Mouse (Mus musculus): ENCODE data around the gene St6galnac5.

St6galnac5 gene

DNA sequence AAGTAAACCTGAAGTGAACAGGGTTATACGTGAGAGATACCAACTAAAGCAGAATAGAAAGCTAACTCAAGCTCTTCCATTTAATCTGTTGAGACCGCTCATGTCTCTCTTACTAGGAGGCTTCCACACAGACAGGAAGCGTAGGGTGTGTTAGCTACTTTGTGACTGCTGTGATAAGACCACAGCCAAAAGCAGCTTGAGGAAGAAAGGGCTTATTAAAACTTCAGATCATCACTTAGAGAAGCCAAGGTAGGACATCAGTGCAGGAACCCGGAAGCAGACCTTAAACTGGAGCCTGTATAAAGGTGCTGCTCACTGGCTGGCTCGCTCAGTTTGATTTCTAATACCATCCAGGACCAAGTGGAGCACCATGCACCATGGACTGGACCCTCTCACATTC is 31.7 kb downstream of the St6galnac5 start:
- no peak for DNase-seq (ENCODE audit: low spot score)

DNA sequence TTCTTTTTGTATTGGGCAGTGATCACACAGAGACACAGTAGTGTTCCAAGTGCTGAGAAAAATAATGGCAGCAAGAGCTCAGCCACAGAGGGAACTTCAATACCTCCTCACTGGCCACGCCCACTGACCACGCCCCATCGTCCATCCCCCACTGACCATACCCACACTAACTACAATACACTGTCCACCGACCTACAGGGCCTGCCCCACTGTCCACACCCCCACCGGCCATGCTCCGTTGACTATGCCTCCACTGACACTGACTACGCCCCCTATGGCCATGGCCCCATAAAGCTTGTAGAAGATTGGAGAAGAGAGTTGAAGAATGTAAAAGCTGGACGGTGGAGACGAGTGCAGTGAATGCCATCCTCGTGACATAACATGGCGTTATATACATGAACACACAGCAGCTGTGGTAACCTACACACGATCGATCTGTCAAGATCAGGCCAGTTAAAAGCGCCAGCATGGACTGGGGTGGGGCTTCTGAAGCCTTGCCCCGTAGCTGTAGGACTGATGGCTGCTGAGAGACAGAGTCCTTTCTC is 32.7 kb downstream of the St6galnac5 start:
- no peak for DNase-seq (ENCODE audit: low spot score)

DNA sequence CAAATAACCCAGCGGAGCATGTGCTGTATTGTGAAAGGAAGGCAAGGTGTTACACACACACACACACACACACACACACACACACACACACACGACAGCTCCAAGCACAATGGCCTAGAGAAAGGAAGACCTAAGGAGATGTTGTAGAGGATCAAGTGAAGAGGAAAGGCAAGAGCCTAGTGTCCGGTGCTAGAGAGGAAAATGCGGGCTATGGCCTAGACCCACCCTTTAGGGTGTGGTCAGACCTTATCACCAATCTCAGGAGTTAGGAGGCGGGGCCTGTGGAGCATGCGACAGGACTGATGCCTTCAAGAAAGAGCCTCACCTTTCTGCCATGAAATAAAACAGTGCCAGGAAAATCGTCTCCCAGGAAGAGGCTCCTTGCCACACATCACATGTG is 33.5 kb downstream of the St6galnac5 start:
- no peak for DNase-seq (ENCODE audit: low spot score)

DNA sequence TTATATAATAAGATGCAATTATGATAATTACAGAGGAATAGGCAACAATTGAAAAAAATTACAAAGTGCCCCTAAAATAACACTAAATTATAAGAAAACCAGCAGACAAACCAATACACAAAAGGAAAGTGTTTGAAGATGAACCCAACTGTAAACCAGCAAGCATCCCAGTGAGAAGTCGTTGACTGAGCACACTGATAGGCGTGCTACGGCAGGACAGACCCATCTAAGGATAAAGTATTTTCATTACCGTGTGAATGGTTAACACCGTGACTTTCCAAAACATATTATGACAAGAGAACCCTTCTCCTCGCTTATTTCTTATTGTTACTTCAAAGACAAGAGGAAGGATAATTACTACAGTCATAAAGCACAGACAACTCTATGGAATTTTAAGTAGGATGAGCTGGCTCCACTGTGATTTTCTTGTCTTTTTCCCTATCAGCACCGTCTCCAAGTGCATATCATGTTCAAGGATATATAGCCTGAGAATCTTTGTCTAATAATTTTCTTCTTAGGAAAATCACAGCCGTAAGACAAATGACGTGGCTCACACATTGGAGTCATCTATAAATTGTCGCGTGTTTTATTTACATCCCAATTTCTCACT is 34.9 kb downstream of the St6galnac5 start:
- DNase-seq (ENCODE audit: low spot score): no peak

DNA sequence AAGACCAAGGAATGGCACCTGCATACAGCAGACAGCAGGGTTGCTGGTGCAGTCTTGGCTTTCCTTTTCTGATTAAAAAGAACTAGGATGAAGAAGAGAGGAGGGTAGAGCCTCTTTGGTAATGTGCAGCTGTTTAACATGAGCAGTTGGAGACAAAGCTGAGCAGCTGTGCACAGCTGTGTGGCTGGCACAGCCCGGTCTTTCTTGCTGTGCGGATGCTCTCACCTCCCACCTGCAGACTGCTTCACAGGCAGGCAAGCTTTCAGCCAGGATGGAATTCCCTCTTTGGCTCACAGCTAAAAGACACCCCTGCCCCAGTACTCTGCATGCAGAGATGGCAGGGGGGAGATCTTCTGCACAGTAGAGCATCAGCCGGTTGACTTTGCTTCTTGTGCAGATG is 37.3 kb downstream of the St6galnac5 start:
- DNase-seq (ENCODE audit: low spot score): no peak

DNA sequence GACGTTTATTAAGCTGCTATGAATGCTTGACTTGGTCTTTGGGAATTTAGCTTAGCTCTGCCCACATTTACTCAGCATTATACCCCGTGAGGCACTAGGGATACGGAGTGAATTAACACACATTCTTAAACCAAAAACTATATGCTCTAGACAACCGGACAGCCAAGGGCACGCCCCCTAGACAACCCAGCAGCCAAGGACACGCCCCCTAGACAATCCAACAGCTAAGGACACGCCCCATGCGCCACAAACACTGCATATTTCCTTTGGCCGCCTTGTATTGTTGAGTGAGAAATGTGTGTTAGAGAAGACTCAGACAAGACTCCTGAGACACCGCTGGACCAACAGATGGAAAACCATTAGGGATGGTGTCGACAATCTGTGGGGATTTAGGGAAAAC is 39.1 kb downstream of the St6galnac5 start:
- no peak for DNase-seq (ENCODE audit: low spot score)

DNA sequence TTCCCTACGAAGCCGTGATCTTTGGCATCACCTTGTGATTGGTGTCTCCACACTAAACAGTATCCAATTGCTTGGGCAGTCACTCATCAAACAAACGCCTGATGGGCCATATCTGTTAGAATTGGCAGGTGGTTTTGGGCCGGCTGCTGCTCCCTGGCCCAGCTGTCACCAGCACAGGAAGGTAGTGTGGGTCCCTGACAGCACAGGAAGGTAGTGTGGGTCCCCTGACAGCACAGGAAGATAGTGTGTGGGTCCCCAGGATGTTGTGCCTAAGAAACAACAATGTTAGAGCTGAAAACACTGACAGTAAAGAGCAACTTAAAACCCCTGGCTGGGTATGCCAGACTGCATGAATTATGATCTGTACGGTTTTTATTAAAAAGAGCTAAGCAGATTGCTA is 40.4 kb downstream of the St6galnac5 start:
- no peak for DNase-seq (ENCODE audit: low spot score)

DNA sequence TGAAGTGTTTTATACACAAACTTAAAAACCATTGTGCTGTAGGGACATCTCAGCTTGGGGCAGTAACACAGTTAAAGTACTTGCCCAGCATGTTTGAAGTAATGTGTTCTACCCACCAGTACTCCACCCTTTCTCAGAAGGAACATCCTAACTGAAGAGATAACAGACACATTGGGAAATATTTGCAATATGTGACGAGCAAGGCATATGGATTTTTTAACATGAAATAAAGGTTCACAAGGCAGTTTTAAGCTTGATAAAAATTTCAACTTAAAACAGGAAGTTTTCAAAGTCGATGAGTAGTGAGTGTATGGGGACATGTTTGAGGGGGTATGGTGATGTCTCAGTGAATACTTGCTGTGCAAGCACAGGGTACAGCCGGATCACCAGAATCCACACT is 45.7 kb downstream of the St6galnac5 start:
- DNase-seq (ENCODE audit: low spot score): no peak

DNA sequence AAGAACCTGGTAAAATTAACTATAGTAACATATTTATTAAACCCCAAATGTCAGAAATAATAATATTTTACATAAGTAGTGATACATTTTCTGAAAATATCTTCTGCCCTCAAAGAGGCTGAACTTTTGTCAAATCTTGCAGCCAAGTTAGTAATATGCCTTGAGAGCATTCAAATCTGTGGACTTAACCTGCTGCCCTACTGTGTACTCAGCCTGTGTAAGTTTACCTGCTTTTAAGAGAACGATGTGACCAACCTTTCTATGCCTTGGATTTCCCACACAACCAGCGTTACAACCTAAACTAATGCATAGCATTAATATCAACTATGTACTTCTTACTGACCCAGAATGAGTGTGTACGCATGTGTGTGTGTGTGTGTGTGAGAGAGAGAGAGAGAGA is 48.3 kb downstream of the St6galnac5 start:
- DNase-seq (ENCODE audit: low spot score): no peak

DNA sequence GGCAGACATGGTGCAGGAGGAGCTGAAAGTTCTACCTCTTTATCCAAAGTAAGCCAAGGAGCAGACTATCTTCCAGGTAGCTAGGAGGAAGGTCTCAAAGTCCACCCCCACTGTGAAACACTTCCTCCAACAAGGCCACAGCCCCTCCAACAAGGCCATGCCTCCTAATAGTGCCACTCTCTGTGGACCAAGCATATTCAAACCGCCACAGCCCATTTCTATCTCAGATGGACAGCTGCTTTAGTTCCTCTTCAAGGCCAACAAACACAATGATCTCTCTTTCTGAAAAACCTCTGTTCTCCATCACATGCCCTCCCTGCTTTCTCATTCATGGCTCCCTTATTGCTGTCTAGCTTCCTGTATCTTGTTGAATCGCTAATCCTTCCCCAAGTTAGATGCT is 49.5 kb downstream of the St6galnac5 start:
- DNase-seq (ENCODE audit: low spot score): no peak

DNA sequence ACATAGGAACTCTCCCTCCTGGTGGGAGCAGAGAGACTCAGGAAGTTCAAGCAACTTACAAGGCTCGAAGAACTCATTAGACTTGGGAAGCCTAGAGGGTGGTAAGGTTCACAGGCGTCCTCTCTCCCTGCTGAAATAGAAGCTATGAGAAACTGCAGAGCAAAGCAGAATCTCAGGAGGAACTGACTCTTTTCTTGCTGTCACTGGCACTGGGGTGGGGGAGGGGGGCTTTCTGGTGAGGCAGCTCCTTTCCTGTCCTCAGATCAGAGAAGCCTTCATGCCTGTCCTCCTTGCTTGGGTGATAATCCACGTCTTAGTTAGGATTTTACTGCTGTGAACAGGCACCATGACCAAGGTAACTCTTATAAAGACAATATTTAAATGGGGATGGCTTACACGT is 50.0 kb downstream of the St6galnac5 start:
- DNase-seq (ENCODE audit: low spot score): no peak

DNA sequence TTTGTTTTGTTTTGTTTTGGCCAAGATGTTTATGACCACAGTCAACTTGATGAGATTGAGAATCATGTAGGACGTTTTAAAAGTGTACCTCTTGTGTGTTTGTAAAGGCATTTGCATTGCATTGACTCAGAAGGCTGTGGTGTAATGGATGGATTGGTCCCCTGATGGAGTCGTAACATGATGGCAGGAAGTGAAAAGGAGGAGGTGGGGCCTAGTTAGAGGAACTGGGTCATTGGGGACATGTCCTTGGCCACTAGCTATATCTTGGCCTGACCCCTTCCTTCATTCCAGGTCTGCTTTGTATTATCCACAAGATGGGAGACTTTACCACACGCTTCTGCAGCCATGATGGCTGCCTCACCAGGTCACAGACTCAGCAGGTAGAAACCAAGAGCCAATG is 50.7 kb downstream of the St6galnac5 start:
- DNase-seq (ENCODE audit: low spot score): no peak

DNA sequence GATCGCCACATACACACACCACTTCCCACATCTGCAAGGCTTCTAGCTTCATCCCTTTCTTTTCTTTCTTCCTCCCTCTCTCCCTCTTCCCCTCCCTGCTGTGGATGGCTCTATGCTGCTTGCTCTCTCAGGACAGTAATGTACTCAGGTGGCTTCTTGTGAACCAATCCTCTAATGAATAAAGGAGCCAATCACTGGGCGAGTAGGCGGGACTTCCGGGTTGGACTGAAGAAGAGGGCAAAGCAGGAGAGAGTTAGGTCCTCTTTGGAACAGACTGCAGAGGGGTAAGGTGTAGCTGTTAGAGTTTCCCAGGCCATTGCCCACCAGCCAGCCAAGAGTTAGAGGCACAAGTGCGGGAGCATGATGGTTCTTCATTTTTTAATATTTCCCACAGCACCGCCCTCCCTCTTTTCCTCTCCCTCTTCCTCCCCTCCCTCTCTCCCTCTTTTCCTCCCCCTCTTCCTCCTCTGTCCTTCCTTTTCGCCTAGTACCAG is 52.2 kb downstream of the St6galnac5 start:
- peak; percentile 20 for DNase-seq (ENCODE audit: low spot score)

DNA sequence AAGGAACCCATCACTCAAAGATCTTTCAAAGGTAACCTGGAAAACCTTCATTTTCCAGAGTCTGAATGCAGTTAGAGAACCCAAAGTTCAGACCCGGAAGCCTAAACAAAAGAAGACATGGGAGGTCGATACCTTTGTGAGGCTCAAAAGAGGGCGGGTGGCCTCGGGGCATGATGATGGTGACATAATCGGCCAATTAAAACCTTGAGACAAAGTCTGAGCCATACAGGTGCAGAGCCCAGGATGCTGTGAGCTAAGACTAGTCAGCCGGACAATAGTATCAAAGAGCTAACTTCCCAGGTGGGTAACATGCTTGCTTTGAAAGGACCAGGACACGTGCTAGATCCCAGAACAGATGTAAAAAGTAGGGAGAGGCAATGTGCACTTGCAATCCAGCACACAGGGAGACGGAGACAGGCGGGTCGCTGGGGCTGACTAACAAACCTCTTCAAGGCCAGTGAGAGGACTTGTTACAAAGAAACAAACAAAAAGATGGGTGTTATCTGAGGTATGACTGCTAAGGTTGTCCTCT is 52.7 kb downstream of the St6galnac5 start:
- no peak for DNase-seq (ENCODE audit: low spot score)

DNA sequence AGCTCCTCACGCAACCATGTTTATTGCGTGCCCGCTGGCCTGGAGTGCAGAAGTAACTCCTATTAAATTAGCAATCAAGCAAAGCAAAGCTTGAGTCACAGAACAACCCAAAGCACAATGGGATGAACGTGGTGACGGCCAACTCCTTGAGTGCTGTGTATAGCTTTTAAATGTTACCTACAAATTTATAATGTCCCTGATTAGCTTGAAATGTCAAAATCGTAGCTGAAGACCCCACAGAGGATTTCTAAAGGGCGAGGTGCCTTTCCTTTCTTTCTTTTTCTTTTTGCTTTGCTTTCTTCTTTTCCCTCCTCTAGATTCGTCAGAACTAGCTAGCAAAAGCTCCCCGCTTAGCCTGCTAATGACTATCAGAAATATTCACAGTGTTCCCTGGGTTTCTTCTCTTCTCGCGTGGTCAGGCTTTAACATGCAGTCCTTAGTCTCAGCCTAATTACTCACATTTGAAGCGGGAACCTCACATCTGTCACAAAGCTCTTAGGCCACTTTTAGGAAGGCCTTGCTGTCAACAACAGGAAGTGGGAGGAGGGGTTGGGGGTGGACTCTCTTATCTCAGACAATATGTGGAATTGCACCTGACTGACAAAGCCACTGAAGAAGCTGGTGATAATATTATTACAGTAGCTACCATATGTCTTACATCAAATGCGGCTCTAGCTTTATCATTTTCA is 53.6 kb downstream of the St6galnac5 start:
- peak; percentile 15 for DNase-seq (ENCODE audit: low spot score)

DNA sequence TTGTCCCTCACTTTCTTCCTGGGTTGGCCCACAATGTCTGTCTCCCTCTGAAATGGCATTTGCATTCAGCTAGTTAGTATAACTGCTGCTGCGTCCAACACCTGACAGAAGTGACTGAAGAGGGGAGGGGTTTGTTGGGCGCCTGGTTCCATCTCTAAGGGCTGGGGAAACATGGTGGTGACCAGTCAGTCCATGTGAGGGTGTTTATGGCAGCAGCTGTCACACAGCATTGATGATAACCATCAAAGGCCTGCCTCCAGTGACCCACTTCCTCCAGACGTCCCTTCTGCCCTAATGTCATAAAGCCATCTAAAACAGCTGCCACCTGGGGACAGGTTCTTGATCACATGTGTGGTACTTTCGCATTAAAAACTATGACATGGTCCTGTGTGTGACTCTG is 55.9 kb downstream of the St6galnac5 start:
- no peak for DNase-seq (ENCODE audit: low spot score)

DNA sequence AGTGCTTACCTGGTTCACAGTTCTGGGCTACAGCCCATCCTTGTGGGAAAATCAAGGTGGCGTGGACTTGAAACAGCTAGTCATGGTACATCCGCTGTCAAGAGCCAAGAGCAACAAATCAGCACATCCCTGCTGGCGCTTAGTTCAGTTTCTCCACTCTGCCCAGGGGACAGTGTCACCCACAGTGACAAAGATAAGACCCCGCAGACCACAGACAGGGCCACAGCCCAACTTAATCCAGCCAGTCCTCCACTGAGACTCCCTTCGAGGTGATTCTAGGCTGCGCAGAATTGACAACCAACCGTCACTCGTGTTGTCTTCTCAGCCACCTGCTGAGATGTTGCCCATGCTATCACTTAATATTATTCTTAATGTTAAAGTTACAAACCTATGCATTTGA is 56.7 kb downstream of the St6galnac5 start:
- no peak for DNase-seq (ENCODE audit: low spot score)

DNA sequence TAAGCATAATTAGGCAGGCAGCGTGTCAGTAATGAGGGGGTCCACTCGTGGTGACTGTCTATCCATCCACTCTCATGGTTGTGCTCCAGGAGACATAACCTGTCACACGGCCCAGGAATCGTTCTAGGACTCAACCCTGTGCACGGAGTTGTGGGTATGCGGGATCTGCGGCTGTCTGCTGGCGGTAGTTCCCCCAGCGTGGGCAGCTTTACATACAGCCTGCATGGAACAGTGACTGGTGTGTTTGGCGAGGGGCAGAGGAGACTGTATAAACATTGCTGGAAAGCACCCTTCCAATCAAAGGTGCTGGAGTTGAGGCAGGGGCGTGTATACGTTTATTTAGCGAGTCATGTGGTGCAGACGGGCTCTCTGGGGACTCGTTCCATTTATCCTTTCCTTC is 58.5 kb downstream of the St6galnac5 start:
- DNase-seq (ENCODE audit: low spot score): no peak

DNA sequence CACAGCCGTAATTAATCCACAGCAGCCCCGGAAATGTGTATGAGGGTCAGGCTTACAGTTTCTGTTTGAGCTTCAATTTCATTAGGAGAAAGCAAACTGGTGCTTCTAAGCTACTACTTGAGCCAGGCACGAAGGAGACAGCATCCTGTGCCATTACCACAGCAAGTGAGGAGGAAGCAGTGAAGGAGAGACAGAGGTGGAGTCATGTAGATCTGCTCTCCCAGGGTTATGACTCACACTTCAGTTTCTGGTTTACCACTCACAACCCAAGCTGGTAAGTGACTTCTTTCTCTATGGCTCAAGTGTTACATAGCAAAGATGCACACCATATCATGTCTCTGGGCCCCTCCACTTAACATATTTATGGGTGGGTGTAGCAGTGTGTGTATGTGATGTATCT is 61.7 kb downstream of the St6galnac5 start:
- DNase-seq (ENCODE audit: low spot score): no peak

DNA sequence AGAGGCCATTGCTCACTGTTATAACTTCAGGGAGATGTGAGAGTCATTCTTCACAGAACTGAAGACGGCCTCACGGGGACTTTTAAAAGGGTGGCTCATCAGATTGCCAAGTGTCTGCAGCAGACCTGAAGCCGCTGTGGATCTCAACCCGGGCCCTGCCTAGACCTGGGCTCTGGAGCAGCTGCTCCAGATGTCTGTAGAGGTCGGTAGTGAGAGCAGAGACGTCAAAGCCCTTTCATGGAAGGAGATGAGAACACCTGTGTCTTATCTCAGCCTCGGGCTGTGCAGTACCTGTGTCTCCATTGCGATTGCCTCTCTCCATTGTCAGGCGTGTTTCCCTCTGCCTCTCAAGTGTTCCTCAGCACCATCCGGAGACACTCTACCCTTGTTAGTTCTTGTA is 62.9 kb downstream of the St6galnac5 start:
- no peak for DNase-seq (ENCODE audit: low spot score)

DNA sequence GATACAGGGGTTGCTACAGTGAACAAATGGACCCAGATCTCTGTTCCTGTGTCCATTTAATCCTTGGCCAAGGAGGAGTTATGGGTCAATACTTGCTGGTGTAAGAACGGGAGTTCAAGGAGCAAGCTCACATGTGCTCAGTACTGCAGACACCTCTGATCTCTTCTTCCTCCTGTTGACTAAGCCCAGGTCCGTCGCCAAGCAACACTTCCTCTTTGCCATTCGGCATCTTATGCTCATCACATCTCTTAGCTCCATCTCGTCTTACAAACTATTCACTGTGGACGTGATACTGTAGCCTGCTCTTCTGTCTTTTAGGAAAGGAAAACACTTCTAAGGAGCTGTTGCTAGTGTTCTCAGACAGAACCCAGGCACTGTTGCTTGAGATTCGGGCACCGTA is 64.5 kb downstream of the St6galnac5 start:
- no peak for DNase-seq (ENCODE audit: low spot score)

DNA sequence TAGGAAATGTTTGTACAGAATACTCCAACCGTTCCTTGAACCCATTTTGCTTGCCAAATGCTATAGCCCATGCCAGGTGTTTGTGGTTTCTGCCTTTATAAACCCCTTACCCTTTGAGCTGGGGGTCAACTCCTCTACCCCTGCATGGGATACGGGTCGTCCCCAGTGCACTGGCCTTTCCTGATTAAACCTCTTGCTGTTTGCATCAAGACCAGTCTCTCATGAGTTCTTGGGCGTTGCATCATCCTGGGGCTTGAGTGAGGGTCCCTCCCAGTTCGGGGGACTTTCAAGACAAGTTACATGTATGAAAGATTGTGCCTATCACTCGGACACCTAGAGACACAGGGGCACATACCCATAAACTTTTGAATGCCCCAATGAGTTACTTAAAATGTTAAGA is 67.7 kb downstream of the St6galnac5 start:
- no peak for DNase-seq (ENCODE audit: low spot score)

DNA sequence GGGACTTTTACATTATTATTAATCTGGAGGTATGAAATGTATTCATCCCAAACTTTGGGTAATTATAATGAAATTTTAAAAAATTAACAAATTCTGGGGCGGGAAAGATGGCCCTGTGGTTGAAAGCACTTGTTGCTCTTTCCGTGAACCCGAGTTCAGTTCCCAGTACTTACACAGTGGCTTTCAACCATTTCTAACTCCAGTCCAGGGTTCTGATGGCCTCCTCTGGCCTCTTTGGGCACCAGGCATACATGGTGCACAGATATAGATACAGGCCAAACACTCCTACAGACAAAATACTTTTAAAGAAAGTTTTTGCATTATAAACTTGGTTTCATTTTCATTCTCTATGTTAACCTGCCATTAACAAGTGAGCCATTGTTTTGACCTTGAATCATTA is 68.4 kb downstream of the St6galnac5 start:
- no peak for DNase-seq (ENCODE audit: low spot score)

DNA sequence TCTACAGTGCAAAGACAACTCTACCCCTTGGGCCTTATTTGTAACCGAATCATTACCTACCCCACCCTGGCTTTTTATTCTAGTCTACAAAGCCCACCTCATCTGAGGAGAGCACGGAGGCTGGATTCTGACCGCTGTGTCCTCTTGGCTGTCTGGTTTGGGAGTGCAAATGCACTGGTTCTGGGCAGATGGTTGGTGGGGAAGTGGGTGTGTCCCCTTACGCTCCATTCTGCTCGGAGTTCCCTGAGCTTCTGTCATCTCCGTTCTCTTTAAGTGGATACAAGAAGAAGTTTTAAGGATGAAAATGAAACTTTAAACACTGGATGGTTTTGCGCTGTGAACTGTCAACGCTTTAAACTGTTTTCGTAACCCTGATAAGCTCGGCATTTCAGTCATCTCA is 68.9 kb downstream of the St6galnac5 start:
- no peak for DNase-seq (ENCODE audit: low spot score)

All from c-Kit-positive CD71-positive TER-119-positive erythroid progenitor cells, embryonic 14.5 days (primary cell).